Mouse (Mus musculus) liver, postnatal 0 days (tissue): ENCODE measurements around the gene Nkrf. TPM values are rescaled to one million over a fixed set of nuclear protein-coding genes. Genes with fewer than 3 reads are reported as not detected.
"Not testable (repeated sequence)": the region's sequence is repeated elsewhere in the genome, so short reads cannot be mapped to it uniquely, and the experiment has no call there.

Experiments used
- ATAC-seq: fragments of 200-750 bp; cut with Nextera tagmentation; 2 replicates; pipeline ENCODE4 v1.8.0; 2017; ENCODE audit warnings: mild to moderate bottlenecking, moderate library complexity
- DNase-seq: peaks from one replicate; pipeline ENCODE4 v3.0.0-alpha.2; 2016
- H3K27ac ChIP-seq: fragments of 300-500 bp; sonication (generic); 2 replicates; pipeline ENCODE4 v1.5.1; 2014; ENCODE audit warnings: antibody characterized with exemption, moderate library complexity, mild to moderate bottlenecking, low read depth
- H3K27me3 ChIP-seq: fragments of 300-500 bp; sonication (generic); 2 replicates; pipeline ENCODE4 v1.6.1; 2014; ENCODE audit warnings: low read length, control low read depth, mixed read lengths; ENCODE audit not compliant: insufficient read depth
- H3K36me3 ChIP-seq: fragments of 300-500 bp; sonication (generic); replicated peaks from 2 replicates; pipeline ENCODE4 v1.6.1; 2014; ENCODE audit warnings: mild to moderate bottlenecking, control low read depth, low read length, moderate library complexity, mixed read lengths; ENCODE audit not compliant: insufficient read depth
- H3K4me1 ChIP-seq: fragments of 300-500 bp; sonication (generic); 2 replicates; pipeline ENCODE4 v1.6.1; 2014; ENCODE audit warnings: antibody characterized with exemption, mild to moderate bottlenecking, control low read depth; ENCODE audit not compliant: insufficient read depth
- H3K4me2 ChIP-seq: fragments of 300-500 bp; sonication (generic); 2 replicates; pipeline ENCODE4 v1.6.1; 2014; ENCODE audit warnings: low read depth, mild to moderate bottlenecking, low read length, moderate library complexity, mixed read lengths
- H3K4me3 ChIP-seq: fragments of 300-500 bp; sonication (generic); 2 replicates; pipeline ENCODE4 v1.5.1; 2014; ENCODE audit warnings: low read depth, low read length
- H3K9ac ChIP-seq: fragments of 300-500 bp; sonication (generic); replicated peaks from 2 replicates; pipeline ENCODE4 v1.6.1; 2014; ENCODE audit warnings: mild to moderate bottlenecking, moderate library complexity
- H3K9me3 ChIP-seq: fragments of 300-500 bp; sonication (generic); 2 replicates; pipeline ENCODE4 v1.6.1; 2016; ENCODE audit warnings: mild to moderate bottlenecking, control low read depth, low read length, mixed read lengths
- CTCF ChIP-seq: sonication (generic); IDR thresholded peaks from 2 replicates; pipeline ENCODE4 v1.5.1; 2016; ENCODE audit warnings: antibody characterized with exemption, low read depth
- EP300 ChIP-seq: IDR thresholded peaks from 2 replicates; pipeline ENCODE4 v1.6.1; 2016; ENCODE audit warnings: antibody characterized with exemption, low read depth, mild to moderate bottlenecking
- WGBS: fragments of 180-500 bp; shearing (Covaris S2); extraction: QIAGEN DNeasy Blood & Tissue Kit; methylation state at CpG from one replicate; pipeline ENCODE4 v1.1.7; 2014; ENCODE audit not compliant: insufficient replicate concordance; 5-methylcytosine and 5-hydroxymethylcytosine counted together
- polyA plus RNA-seq: library from polyadenylated mRNA; unstranded; fragments of >200 nt; fragmentation: Nextera tagmentation; extraction: Ambion mirVana; gene quantifications from 2 replicates; pipeline ENCODE4 v1.2.1, GENCODE M21; 2015

The Nkrf gene
- polyA plus RNA-seq, 1 experiment from 2014 or later = 0.69 TPM

- ATAC-seq (no peak), DNase-seq (no peak)
- Histone ChIP-seq H3K9ac (no peak overlapping the region), H3K27ac (no peak overlapping the region), H3K9me3 (no peaks in the 10 kb centered on the region), H3K4me2 (peak overlapping the region; percentile 85; the same call in 1 of the 2 replicates), H3K4me3 (peak overlapping the region; percentile 62), H3K27me3 (no peaks in the 10 kb centered on the region), H3K4me1 (0 out of 2 replicates have a peak, but pooled peaks cover 3% of the 10 kb centered on the region), H3K36me3 (no peaks in the 10 kb centered on the region)
- TF ChIP-seq CTCF (no peak), EP300 (no peak)
- WGBS = 46% methylated on average over 3 of the region's 3 CpGs
Measured at GRCm38 (mm10) chrX:36901655-36902054, 1.0 kb downstream of the Nkrf start.

- H3K9me3 ChIP-seq, ATAC-seq: not testable (repeated sequence)
- DNase-seq = peak; percentile 13
Measured at GRCm38 (mm10) chrX:36898931-36899330, 3.8 kb downstream of the Nkrf start.

GRCm38 (mm10) chrX:36884719-36885118, 18.0 kb downstream of the Nkrf start:
- WGBS = 77% methylated on average over 1 of the region's 1 CpGs
- H3K27me3 ChIP-seq = no peaks in the 10 kb centered on the region
- peak; percentile 36 for DNase-seq
- TF ChIP-seq EP300 (no peak), CTCF (peak; percentile 66)
- H3K4me2 ChIP-seq = no peak overlapping the region
- ATAC-seq = no peak
- H3K36me3 ChIP-seq = peaks cover 5% of the 10 kb centered on the region
- H3K4me1 ChIP-seq = no peaks in the 10 kb centered on the region
- H3K27ac ChIP-seq = no peak overlapping the region
- H3K4me3 ChIP-seq = no peak overlapping the region
- no peak overlapping the region for H3K9ac ChIP-seq
- H3K9me3 ChIP-seq = no peaks in the 10 kb centered on the region

More at GRCm38 (mm10) chrX:36898931-36899330, 3.8 kb downstream of the Nkrf start:
- TF ChIP-seq CTCF = peak; percentile 52
- H3K4me2 ChIP-seq, H3K4me1 ChIP-seq, H3K9ac ChIP-seq, H3K27ac ChIP-seq, H3K27me3 ChIP-seq, H3K36me3 ChIP-seq, H3K4me3 ChIP-seq: not testable (repeated sequence)
- WGBS = 25% methylated on average over 1 of the region's 1 CpGs

- Histone ChIP-seq H3K27me3 (no peaks in the 10 kb centered on the region), H3K27ac (peak overlapping the region; percentile 74), H3K4me2 (peak overlapping the region; percentile 73), H3K4me3 (peak overlapping the region; percentile 86), H3K36me3 (no peaks in the 10 kb centered on the region), H3K4me1 (peaks cover 3% of the 10 kb centered on the region; the same call in 1 of the 2 replicates), H3K9ac (peak overlapping the region; percentile 96), H3K9me3 (no peaks in the 10 kb centered on the region)
- ATAC-seq = peak; percentile 52
- DNase-seq = peak; percentile 38
- 9% methylated on average over 18 of the region's 36 CpGs for WGBS
- no peak for TF ChIP-seq EP300
- no peak for TF ChIP-seq CTCF
Measured at GRCm38 (mm10) chrX:36874704-36875128, 28.0 kb downstream of the Nkrf start.

- WGBS = 9% methylated on average over 48 of the region's 57 CpGs
- ATAC-seq (peak; percentile 98), DNase-seq (peak; percentile 92)
- Histone ChIP-seq H3K4me1 (peaks cover 3% of the 10 kb centered on the region; the same call in 1 of the 2 replicates), H3K9ac (peak overlapping the region; percentile 96), H3K4me3 (peak overlapping the region; percentile 86), H3K4me2 (peak overlapping the region; percentile 73), H3K9me3 (no peaks in the 10 kb centered on the region), H3K27ac (peak overlapping the region; percentile 74), H3K27me3 (no peaks in the 10 kb centered on the region), H3K36me3 (no peaks in the 10 kb centered on the region)
- TF ChIP-seq CTCF (no peak), EP300 (no peak)
Measured at GRCm38 (mm10) chrX:36874178-36874696, 28.5 kb downstream of the Nkrf start.

- peak; percentile 18 for ATAC-seq
- Histone ChIP-seq H3K4me2 (peak within 1 kb of the TSS; percentile 73), H3K36me3 (no peaks in the 10 kb centered on the region), H3K9ac (peak within 1 kb of the TSS; percentile 96), H3K27ac (peak within 1 kb of the TSS; percentile 74), H3K9me3 (no peaks in the 10 kb centered on the region), H3K4me1 (peaks cover 3% of the 10 kb centered on the region; the same call in 1 of the 2 replicates), H3K27me3 (no peaks in the 10 kb centered on the region), H3K4me3 (peak within 1 kb of the TSS; percentile 86)
- TF ChIP-seq CTCF (no peak), EP300 (no peak)
- no peak for DNase-seq
- WGBS = 13% methylated on average over 8 of the region's 8 CpGs
Measured at GRCm38 (mm10) chrX:36873765-36874164, 28.9 kb downstream of the Nkrf start, which contains the start of the genes Ube2a and C330007P06Rik. Ube2a (plus strand) TSS chrX:36873900. C330007P06Rik (minus strand) TSS chrX:36874111.
